ENCODE assay signal across 16 mouse cellular contexts in genomic region chr13:15995314-15995713, GRCm38 (mm10).
"Had no signal": no experiment of that assay in that cellular context is flagged by ENCODE, and none has a peak within 500 bp of the region (broad histone marks: within the 10 kb centered on the region; RNA-seq: fewer than 3 reads in every experiment).

No protein-coding gene starts in this region.

- ATAC-seq: hindbrain, embryonic 16.5 days; inflammation-experienced regulatory T-cells, adult 6 months; intestine, embryonic 15.5 days; intestine, postnatal 0 days had no signal

- DNase-seq: gastrocnemius, adult 2 months; gastrocnemius, postnatal 10 days; gastrocnemius, postnatal 25 days; heart, adult 18-20 months; heart, postnatal 10 days; heart, postnatal 4 days; kidney, adult 18-20 months; kidney, adult 8-10 months; kidney, postnatal 10 days; kidney, postnatal 25 days; kidney, postnatal 4 days; liver had no signal
